Mouse (Mus musculus) hindbrain, postnatal 0 days (tissue): ENCODE results near the gene Psg19. TPM values are rescaled to one million over a fixed set of nuclear protein-coding genes. Genes with fewer than 3 reads are reported as not detected.
"Not testable (repeated sequence)": the region's sequence is repeated elsewhere in the genome, so short reads cannot be mapped to it uniquely, and the experiment has no call there.

Experiments
- ATAC-seq: fragments of 200-750 bp; cut with Nextera tagmentation; 2 replicates; pipeline ENCODE4 v1.8.0; 2017; ENCODE audit warnings: mild to moderate bottlenecking, moderate TSS enrichment, moderate library complexity
- DNase-seq: peaks from one replicate; pipeline ENCODE4 v3.0.0-alpha.2; 2015; ENCODE audit warnings: low spot score
- H3K27ac ChIP-seq: fragments of 300-500 bp; sonication (generic); 2 replicates; pipeline ENCODE4 v1.5.1; 2014; ENCODE audit warnings: mild to moderate bottlenecking
- H3K27me3 ChIP-seq: fragments of 300-500 bp; sonication (generic); 2 replicates; pipeline ENCODE4 v1.6.1; 2014; ENCODE audit warnings: low read length, mixed read lengths; ENCODE audit not compliant: insufficient read depth
- H3K36me3 ChIP-seq: fragments of 300-500 bp; sonication (generic); 2 replicates; pipeline ENCODE4 v1.6.1; 2014; ENCODE audit warnings: low read length, mixed read lengths; ENCODE audit not compliant: insufficient read depth
- H3K4me1 ChIP-seq: fragments of 300-500 bp; sonication (generic); 2 replicates; pipeline ENCODE4 v1.6.1; 2014; ENCODE audit warnings: antibody characterized with exemption, low read length, mixed read lengths; ENCODE audit not compliant: insufficient read depth
- H3K4me2 ChIP-seq: fragments of 300-500 bp; sonication (generic); 2 replicates; pipeline ENCODE4 v1.6.1; 2014; ENCODE audit warnings: low read depth, mild to moderate bottlenecking, low read length, moderate library complexity, mixed read lengths
- H3K4me3 ChIP-seq: fragments of 300-500 bp; sonication (generic); 2 replicates; pipeline ENCODE4 v1.5.1; 2014; ENCODE audit warnings: low read length
- H3K9ac ChIP-seq: fragments of 300-500 bp; sonication (generic); replicated peaks from 2 replicates; pipeline ENCODE4 v1.6.1; 2014; ENCODE audit warnings: mild to moderate bottlenecking, low read length, moderate library complexity, mixed read lengths
- H3K9me3 ChIP-seq: fragments of 300-500 bp; sonication (generic); 2 replicates; pipeline ENCODE4 v1.6.1; 2016; ENCODE audit warnings: low read length, mixed read lengths
- CTCF ChIP-seq: IDR thresholded peaks from 2 replicates; pipeline ENCODE4 v1.5.1; 2016; ENCODE audit warnings: antibody characterized with exemption, control low read depth, low read depth
- WGBS: fragments of 180-500 bp; shearing (Covaris S2); extraction: QIAGEN DNeasy Blood & Tissue Kit; methylation state at CpG from one replicate; pipeline ENCODE4 v1.1.7; 2014; 5-methylcytosine and 5-hydroxymethylcytosine counted together
- polyA plus RNA-seq: library from polyadenylated mRNA; unstranded; fragments of >200 nt; fragmentation: Nextera tagmentation; extraction: Ambion mirVana; gene quantifications from 2 replicates; pipeline ENCODE4 v1.2.1, GENCODE M21; 2015
- total RNA-seq: library from RNA; depleted of rRNA; stranded (reverse); fragments of >200 nt; gene quantifications from 2 replicates; pipeline ENCODE4 v1.2.3, GENCODE M21; 2014

Gene Psg19
- total and polyA plus RNA-seq, 2 experiments from 2014 or later, result not detected

DNA sequence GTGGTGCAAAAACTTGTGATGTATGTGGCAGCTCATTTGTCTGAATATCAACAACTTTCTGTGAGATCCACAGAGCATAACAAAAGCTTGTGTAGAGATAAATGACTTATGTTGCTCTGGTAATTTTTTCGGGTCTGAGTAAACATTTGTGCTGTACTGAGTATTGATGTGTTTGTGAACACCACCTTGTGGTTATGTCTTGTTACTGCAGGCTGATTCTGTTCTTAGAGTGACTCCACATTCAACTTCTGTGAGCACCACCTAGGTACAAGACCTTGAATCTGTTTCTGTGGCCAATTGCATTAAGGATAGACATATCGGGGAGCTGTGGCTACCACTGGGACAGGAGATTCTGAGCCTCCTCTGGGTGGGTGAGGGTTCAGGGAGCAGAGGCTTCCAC is 17.0 kb downstream of the Psg19 start:
- WGBS, result 51% methylated on average over 2 of the region's 2 CpGs
- H3K4me3 ChIP-seq, H3K27ac ChIP-seq, H3K9me3 ChIP-seq, H3K27me3 ChIP-seq, H3K9ac ChIP-seq, H3K4me2 ChIP-seq, H3K4me1 ChIP-seq, H3K36me3 ChIP-seq: not testable (repeated sequence)
- ATAC-seq (peak; percentile 27; the same call in 1 of the 2 replicates), DNase-seq (peak; percentile 41)
- peak; percentile 64 for TF ChIP-seq CTCF

- DNase-seq, result no peak
- H3K9me3 ChIP-seq, result no peaks in the 10 kb centered on the region
- no peaks in the 10 kb centered on the region for H3K36me3 ChIP-seq
- H3K4me3 ChIP-seq, result no peak overlapping the region
- no peak overlapping the region for H3K27ac ChIP-seq
- ATAC-seq, result no peak
- no peaks in the 10 kb centered on the region for H3K4me1 ChIP-seq
- TF ChIP-seq CTCF, result no peak
- no peak overlapping the region for H3K4me2 ChIP-seq
- H3K27me3 ChIP-seq, result no peaks in the 10 kb centered on the region
- H3K9ac ChIP-seq, result no peak overlapping the region
Measured at GRCm38 (mm10) chr7:18779337-18779781, 19.0 kb downstream of the Psg19 start.

GRCm38 (mm10) chr7:18762885-18763284 is 35.4 kb downstream of the Psg19 start:
- H3K4me1 ChIP-seq, DNase-seq: not testable (repeated sequence)
- 20% methylated on average over 1 of the region's 2 CpGs for WGBS

GRCm38 (mm10) chr7:18760152-18760551 is 38.2 kb downstream of the Psg19 start:
- H3K4me2 ChIP-seq, DNase-seq, ATAC-seq, H3K27me3 ChIP-seq, H3K27ac ChIP-seq, H3K9me3 ChIP-seq, H3K36me3 ChIP-seq, H3K4me1 ChIP-seq, H3K9ac ChIP-seq, H3K4me3 ChIP-seq: not testable (repeated sequence)
- 93% methylated on average over 7 of the region's 7 CpGs for WGBS

More at GRCm38 (mm10) chr7:18762885-18763284, 35.4 kb downstream of the Psg19 start:
- H3K9ac ChIP-seq, H3K27ac ChIP-seq, H3K4me3 ChIP-seq, ATAC-seq, H3K4me2 ChIP-seq, H3K9me3 ChIP-seq, H3K27me3 ChIP-seq, H3K36me3 ChIP-seq: not testable (repeated sequence)

- H3K9me3 ChIP-seq, H3K36me3 ChIP-seq, H3K4me3 ChIP-seq, H3K9ac ChIP-seq, H3K27ac ChIP-seq, H3K4me1 ChIP-seq, H3K4me2 ChIP-seq: not testable (repeated sequence)
- WGBS, result 44% methylated on average over 11 of the region's 13 CpGs
- peak; percentile 92 for ATAC-seq
- DNase-seq, result peak; percentile 88
- TF ChIP-seq CTCF, result peak; percentile 89
- peaks cover 11% of the 10 kb centered on the region; the same call in 1 of the 2 replicates for H3K27me3 ChIP-seq
Measured at GRCm38 (mm10) chr7:18749896-18750477, 48.3 kb downstream of the Psg19 start.

DNA sequence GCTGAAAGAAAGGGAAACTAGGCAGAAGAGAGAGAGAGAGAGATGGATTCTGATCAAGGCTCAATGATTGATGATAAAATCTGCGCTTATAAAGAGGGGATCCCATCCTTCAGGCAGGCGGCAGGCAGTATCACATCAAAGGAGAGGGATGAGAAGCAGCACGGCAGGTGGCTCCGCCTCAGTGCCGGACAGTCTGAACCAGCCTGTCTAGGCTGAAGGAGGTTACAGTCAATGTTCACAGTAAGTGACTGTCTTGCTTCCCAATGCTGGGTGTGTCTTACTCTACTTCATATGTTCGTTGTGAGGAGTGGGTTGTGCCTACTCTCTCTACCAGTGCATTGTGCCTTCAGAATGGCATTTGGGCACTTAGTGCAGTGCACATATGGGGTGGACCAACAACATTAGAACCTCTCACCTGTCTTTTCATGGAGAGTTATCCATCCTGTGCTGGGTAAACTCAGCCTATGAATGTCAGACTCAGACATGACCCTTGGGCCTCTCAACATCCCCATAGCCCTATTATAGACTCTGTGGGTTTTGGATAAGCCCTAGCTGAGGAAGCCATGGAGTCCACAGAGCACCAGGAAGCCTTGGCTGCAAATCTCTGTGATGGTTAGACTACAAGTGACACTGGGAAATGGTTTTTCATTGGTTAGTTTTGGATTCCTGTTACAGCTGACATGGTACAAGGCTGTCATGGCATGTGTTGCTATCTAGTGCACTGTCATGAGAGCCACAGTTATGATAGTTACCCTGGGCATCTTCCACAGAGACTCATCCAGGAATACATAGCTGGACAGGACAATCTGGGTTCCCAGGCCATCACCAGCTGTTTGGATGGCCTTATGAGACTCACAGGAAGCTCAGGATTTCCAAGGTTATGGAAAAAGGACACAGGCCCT is 49.1 kb downstream of the Psg19 start:
- TF ChIP-seq CTCF, result no peak
- 14% methylated on average over 6 of the region's 6 CpGs for WGBS
- no peak overlapping the region for H3K4me3 ChIP-seq
- H3K4me2 ChIP-seq, result no peak overlapping the region
- no peaks in the 10 kb centered on the region for H3K36me3 ChIP-seq
- peak; percentile 63; the same call in 1 of the 2 replicates for ATAC-seq
- no peaks in the 10 kb centered on the region for H3K9me3 ChIP-seq
- H3K27me3 ChIP-seq, result peaks cover 11% of the 10 kb centered on the region; the same call in 1 of the 2 replicates
- no peak overlapping the region for H3K27ac ChIP-seq
- H3K4me1 ChIP-seq, result no peaks in the 10 kb centered on the region
- no peak for DNase-seq
- H3K9ac ChIP-seq, result no peak overlapping the region

DNA sequence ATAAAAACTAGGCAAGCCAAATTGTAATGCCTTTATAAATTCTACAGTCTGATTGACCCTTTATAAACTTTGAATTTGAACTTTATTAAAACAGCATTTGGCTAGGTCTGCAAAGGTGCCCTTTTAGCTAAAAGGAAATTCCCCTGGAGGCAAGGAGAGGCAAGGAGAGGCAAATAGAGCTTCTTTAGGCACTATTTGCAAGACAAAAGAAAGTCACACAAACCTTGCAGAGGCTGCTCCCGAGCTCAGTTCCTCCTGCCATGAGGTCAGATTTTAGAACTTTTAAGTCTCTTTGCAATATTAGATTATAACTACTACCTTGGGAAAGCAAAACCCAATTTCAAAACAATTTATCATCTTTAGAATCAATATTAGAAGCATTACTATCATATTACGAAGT is 50.9 kb downstream of the Psg19 start:
- not testable (repeated sequence) for H3K4me3 ChIP-seq, H3K36me3 ChIP-seq, DNase-seq, H3K27ac ChIP-seq, H3K4me1 ChIP-seq, H3K9me3 ChIP-seq, ATAC-seq, H3K4me2 ChIP-seq, H3K9ac ChIP-seq
- 56% methylated on average over 2 of the region's 2 CpGs for WGBS
- H3K27me3 ChIP-seq, result peaks cover 11% of the 10 kb centered on the region; the same call in 1 of the 2 replicates
